ENCODE assay signal across 10 mouse cellular contexts in the genomic region with DNA sequence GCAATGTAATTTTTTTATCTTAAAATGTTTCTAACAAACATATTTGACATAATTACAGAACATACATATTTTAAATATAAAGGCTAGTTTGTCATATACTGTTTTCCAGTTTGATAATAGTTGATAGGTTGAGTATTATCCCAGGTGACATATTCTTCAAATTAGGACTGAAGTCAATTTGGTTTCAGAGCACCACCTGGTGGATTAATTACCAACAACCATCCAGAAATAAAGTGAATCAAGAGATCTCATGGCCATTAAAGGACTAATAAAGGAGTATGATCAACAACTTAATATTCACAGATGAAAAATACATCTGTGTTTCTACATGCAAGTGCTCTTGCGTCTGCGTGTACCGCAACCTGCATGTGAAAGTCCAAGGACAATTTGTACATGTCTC. TPM values are rescaled to one million over a fixed set of nuclear protein-coding genes. Genes with fewer than 3 reads are reported as not detected.
A peak's percentile ranks its signal among the peaks of the same experiment; 100 is the strongest.
DNase-seq lines count a peak whose midpoint lies in the region; ATAC-seq and TF ChIP-seq lines count a peak whose summit lies in the region.
"Had no signal": no experiment of that assay in that cellular context is flagged by ENCODE, and none has a peak within 500 bp of the region (broad histone marks: within the 10 kb centered on the region; RNA-seq: fewer than 3 reads in every experiment).

No protein-coding gene starts in this region.

- no peak overlapping the region for H3K9ac ChIP-seq in forebrain, postnatal 0 days
- H3K9ac ChIP-seq in forebrain, embryonic 11.5 days (ENCODE audit: low read length), result no peak overlapping the region

- CTCF ChIA-PET in Patski (lab: Charles Lee), result interaction anchor here (1.8 kb wide), 1 partner anchor 14 kb away, joined by 8 read pairs; no protein-coding TSS in a partner anchor

- H3K4me1 ChIP-seq in forebrain, postnatal 0 days (ENCODE audit: insufficient read depth), result no peaks in the 10 kb centered on the region
- H3K4me1 ChIP-seq in forebrain, embryonic 11.5 days (replicated peaks; ENCODE audit: control insufficient read depth, insufficient read depth, low read length), result no peaks in the 10 kb centered on the region
- H3K4me1 ChIP-seq in forebrain, embryonic 10.5 days, result peaks cover 3% of the 10 kb centered on the region

- 88% methylated on average over 3 of the region's 3 CpGs for WGBS in forebrain, postnatal 0 days
- 86% methylated on average over 3 of the region's 3 CpGs for WGBS in forebrain, embryonic 11.5 days
- WGBS in forebrain, embryonic 10.5 days, result 87% methylated on average over 3 of the region's 3 CpGs

- no peaks in the 10 kb centered on the region for H3K27me3 ChIP-seq in forebrain, postnatal 0 days (ENCODE audit: insufficient read depth, low read length)
- no peaks in the 10 kb centered on the region for H3K27me3 ChIP-seq in forebrain, embryonic 11.5 days (ENCODE audit: control insufficient read depth, insufficient read depth, low read length)
- no peaks in the 10 kb centered on the region for H3K27me3 ChIP-seq in Patski
- no peaks in the 10 kb centered on the region for H3K27me3 ChIP-seq in forebrain, embryonic 10.5 days (ENCODE audit: poor library complexity, severe bottlenecking)

- POLR2A ChIA-PET in Patski (lab: Charles Lee), result no interaction called here

- H3K4me3 ChIP-seq in forebrain, postnatal 0 days (ENCODE audit: low read depth, low read length), result no peak overlapping the region
- H3K4me3 ChIP-seq in forebrain, embryonic 11.5 days (ENCODE audit: low read depth, low read length), result no peak overlapping the region
- no peak overlapping the region for H3K4me3 ChIP-seq in left cerebral cortex, adult 2 months
- no peak overlapping the region for H3K4me3 ChIP-seq in forebrain, embryonic 10.5 days

- H3K27ac ChIP-seq in forebrain, postnatal 0 days (ENCODE audit: low read depth, low read length), result no peak overlapping the region
- H3K27ac ChIP-seq in forebrain, embryonic 11.5 days (ENCODE audit: low read depth, low read length), result no peak overlapping the region
- H3K27ac ChIP-seq in left cerebral cortex, adult 2 months, result no peak overlapping the region
- H3K27ac ChIP-seq in forebrain, embryonic 10.5 days, result no peak overlapping the region

- peak; percentile 38 for DNase-seq in forebrain, postnatal 0 days
- DNase-seq in forebrain, embryonic 11.5 days (ENCODE audit: low spot score), result no peak
- DNase-seq in left cerebral cortex, adult 2 months (ENCODE audit: extremely low spot score in 1 of 2, low spot score in 2 of 2), result peak in 1 of 2 experiments; percentile 11
- no peak for DNase-seq in left cerebral cortex, postnatal 10 days (ENCODE audit: extremely low spot score in 1 of 2, low spot score in 2 of 2)
- DNase-seq in Patski (ENCODE audit: low read depth, low spot score), result no peak
- DNase-seq in lung, postnatal 36 days, result peak; percentile 30
- DNase-seq in forebrain, embryonic 10.5 days (ENCODE audit: extremely low spot score, low spot score), result no peak
- DNase-seq: gastrocnemius, postnatal 10 days; right cerebral cortex, postnatal 14 days had no signal

- TF ChIP-seq CTCF in forebrain, postnatal 0 days (IDR thresholded peaks at IDR 0.05; ENCODE audit: low read depth), result peak; percentile 64
- TF ChIP-seq CTCF in left cerebral cortex, adult 2 months (IDR thresholded peaks at IDR 0.05), result peak; percentile 61
- TF ChIP-seq CTCF in Patski (IDR thresholded peaks at IDR 0.05), result peak; percentile 58

- H3K9me3 ChIP-seq in forebrain, postnatal 0 days (ENCODE audit: low read length), result no peaks in the 10 kb centered on the region
- H3K9me3 ChIP-seq in forebrain, embryonic 11.5 days (ENCODE audit: control insufficient read depth, low read length), result no peaks in the 10 kb centered on the region
- H3K9me3 ChIP-seq in forebrain, embryonic 10.5 days, result no peaks in the 10 kb centered on the region

- in situ Hi-C loops in Patski (cut with MboI; ENCODE audit: low pct_unique_long_range_greater_than_20kb), result loop anchor here (10.0 kb wide), 1 partner anchor 549 kb away; no protein-coding TSS in a partner anchor

- no peak overlapping the region for H3K4me2 ChIP-seq in forebrain, postnatal 0 days (ENCODE audit: low read depth)
- no peak overlapping the region for H3K4me2 ChIP-seq in forebrain, embryonic 11.5 days (ENCODE audit: low read depth, low read length, severe bottlenecking)

- intact Hi-C loops in left cerebral cortex, adult 2 months (cut with DNase I), result loop anchor here (2.0 to 10.0 kb wide), 3 partner anchors 111 to 552 kb away; no protein-coding TSS in a partner anchor
- intact Hi-C loops in left cerebral cortex, postnatal 10 days (cut with DNase I), result loop anchor here (5.0 to 10.0 kb wide), 2 partner anchors 109 to 552 kb away; a partner anchor contains a TSS

- ATAC-seq in forebrain, postnatal 0 days, result no peak
- no peak for ATAC-seq in forebrain, embryonic 11.5 days (replicated peaks; ENCODE audit: low FRiP score)
- ATAC-seq in Patski, result no peak

- no peaks in the 10 kb centered on the region for H3K36me3 ChIP-seq in forebrain, postnatal 0 days (ENCODE audit: insufficient read depth)
- H3K36me3 ChIP-seq in forebrain, embryonic 11.5 days (ENCODE audit: control insufficient read depth, insufficient read depth, low read length), result no peaks in the 10 kb centered on the region
- no peaks in the 10 kb centered on the region for H3K36me3 ChIP-seq in forebrain, embryonic 10.5 days (replicated peaks)

RNA-seq across cellular contexts. Expression of a gene that starts 50.3 kb away (rescaled TPM):
- total RNA-seq in forebrain, postnatal 0 days (2014; rRNA removed), result not detected in 2 replicates
- polyA plus RNA-seq in forebrain, postnatal 0 days (2015; fragmentation: Nextera tagmentation; extraction: Ambion mirVana), result 0.70 TPM in 1 of 2 replicates, not detected in the other
- polyA plus RNA-seq in forebrain, embryonic 11.5 days (2014; fragmentation: Nextera tagmentation; extraction: Ambion mirVana), result not detected in 2 replicates
- total RNA-seq in left cerebral cortex, adult 2 months (2021), result not detected
- total RNA-seq in left cerebral cortex, postnatal 10 days (2021), result not detected
- not detected for polyA plus RNA-seq in Patski (2021)
- polyA plus RNA-seq in forebrain, embryonic 10.5 days (2016; fragmentation: Nextera tagmentation; extraction: Ambion mirVana), result 0.84 and 0.99 TPM in 2 replicates
- total RNA-seq: gastrocnemius, postnatal 10 days; hematopoietic stem cell, adult 5-6 weeks had no signal

Comparison
In these comparisons a context has a peak if more than half of its experiments do, and no peak if none do; other contexts are left out.
1. DNase-seq: peak in forebrain, postnatal 0 days (single experiment) and lung, postnatal 36 days (single experiment); none in forebrain, embryonic 11.5 days (single experiment), left cerebral cortex, postnatal 10 days (0 of 2), Patski (single experiment) and forebrain, embryonic 10.5 days (single experiment).
2. Peak in every context shown above with its lines, with median percentiles within 50 percentile points of each other: CTCF ChIP-seq.